Mouse (Mus musculus) left cerebral cortex, adult 11 months (tissue): Measurements from ENCODE around the gene Olfr325.

Source experiments
- DNase-seq: peaks from one replicate; pipeline ENCODE4 v3.0.0; 2022; ENCODE audit warnings: low spot score

Gene Olfr325

DNA sequence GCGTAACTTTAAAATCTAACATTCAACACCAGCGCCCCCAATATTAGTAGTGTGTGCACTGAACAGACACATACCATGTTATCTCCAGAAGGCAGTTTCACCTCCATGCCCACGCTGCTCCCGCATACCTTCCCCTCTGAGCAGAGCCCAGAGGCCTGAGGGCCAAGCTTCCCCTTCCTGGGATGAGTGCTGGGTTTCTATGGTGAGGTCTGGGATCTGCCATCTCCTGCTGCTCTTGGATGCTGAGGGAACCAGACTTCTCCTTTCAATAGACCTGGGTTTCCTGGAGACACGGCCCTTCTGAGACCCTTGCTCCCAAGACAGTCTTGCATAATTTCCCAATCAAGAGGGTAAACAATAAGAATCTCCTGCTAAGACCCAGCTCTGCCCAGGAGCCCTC is 52.9 kb downstream of the Olfr325 start, which contains the start of gene Olfr323:
TSS of gene Olfr323 (minus strand) at position 101 of the 400 bp plus-strand sequence.
- DNase-seq, result no peak
